Mouse (Mus musculus) testis, adult 2 months (tissue): ENCODE data around the gene Ccpg1.

ENCODE experiments used
- CTCF ChIP-seq: fragments of 200-500 bp; IDR thresholded peaks from 2 replicates; pipeline ENCODE4 v1.5.1; 2012; ENCODE audit warnings: low read depth, mild to moderate bottlenecking, inconsistent platforms, low read length, moderate library complexity; ENCODE audit not compliant: control insufficient read depth, insufficient read depth, insufficient replicate concordance
- POLR2A ChIP-seq: fragments of 200-500 bp; IDR thresholded peaks from 2 replicates; pipeline ENCODE4 v1.6.1; 2012; ENCODE audit warnings: low read depth, mild to moderate bottlenecking, inconsistent platforms, low read length, moderate library complexity; ENCODE audit not compliant: control insufficient read depth

- TF ChIP-seq CTCF: no peak
- no peak for TF ChIP-seq POLR2A
These were observed 48.2 kb downstream of the Ccpg1 start for GRCm38 (mm10) chr9:73033406-73033805.
